Mouse (Mus musculus) NIH3T3 (cell line): ENCODE measurements around the gene Slc25a11.

ENCODE experiments used
- DNase-seq: peaks from one replicate; pipeline ENCODE4 v3.0.0-alpha.2; 2012; ENCODE audit warnings: low read depth

Gene Slc25a11

DNA sequence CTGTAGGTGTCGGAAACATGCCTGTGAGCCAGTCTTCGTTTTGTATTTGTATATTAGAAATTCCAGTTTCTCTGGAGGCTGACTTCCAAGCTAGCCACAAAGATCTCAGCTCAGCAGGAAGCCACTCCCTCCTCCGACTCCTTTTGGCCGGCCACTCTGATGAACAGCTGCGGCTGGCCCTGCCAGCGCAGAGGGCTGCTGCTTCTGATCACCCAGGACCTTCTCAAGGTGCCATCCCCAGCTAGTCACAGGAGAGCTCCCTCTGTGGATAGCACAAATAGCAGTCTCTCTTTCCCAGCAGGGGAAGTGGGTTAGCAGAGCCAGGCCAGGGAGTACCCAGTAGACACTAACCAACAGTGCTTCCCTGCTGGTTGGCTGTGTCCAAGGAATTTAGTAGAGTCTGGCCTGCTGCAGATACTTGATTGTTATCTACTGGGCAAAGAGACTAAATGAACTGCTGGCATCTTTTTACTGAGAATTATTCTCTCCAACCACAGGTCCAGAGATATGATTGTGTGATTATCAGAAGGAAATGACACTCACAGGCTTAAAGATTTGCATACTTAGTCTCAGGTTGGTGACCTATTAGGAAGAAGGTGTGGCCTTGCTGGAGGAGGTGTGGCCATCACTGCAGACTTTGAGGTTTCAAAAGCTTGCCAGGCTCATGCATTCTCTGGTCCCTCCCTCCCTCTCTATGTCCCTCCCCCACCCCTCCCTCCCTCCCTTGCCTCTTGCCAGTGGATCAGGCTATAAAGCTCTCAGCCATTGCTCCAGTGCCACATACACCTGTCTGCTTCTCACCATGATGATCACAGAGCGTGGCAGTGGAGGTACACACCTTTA, 25.1 kb downstream of the Slc25a11 start:
- DNase-seq: peak; percentile 26

DNA sequence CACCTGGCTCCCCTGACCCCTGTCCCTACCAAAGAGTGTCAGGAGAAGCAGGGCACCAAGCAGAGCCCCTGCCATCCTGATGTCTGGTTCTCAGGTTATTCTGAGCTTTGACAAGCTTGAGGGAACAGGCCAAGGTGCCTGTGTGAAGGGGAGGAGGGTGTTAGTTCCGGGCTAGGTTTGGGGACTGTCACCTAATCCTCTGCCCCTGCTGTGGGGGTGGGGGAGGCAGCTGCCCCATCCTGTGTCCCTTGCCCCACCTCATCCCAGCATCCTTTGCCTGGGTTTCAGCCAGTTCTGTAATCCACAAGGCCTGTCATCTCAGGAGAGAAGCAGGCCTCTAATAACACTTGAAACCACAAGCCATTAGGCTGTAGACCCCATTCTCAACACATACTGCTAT, 28.2 kb downstream of the Slc25a11 start, which contains the start of gene Chrne:
Gene Chrne (minus strand): TSS at position 116 of the 400 bp plus-strand sequence.
- DNase-seq: no peak

DNA sequence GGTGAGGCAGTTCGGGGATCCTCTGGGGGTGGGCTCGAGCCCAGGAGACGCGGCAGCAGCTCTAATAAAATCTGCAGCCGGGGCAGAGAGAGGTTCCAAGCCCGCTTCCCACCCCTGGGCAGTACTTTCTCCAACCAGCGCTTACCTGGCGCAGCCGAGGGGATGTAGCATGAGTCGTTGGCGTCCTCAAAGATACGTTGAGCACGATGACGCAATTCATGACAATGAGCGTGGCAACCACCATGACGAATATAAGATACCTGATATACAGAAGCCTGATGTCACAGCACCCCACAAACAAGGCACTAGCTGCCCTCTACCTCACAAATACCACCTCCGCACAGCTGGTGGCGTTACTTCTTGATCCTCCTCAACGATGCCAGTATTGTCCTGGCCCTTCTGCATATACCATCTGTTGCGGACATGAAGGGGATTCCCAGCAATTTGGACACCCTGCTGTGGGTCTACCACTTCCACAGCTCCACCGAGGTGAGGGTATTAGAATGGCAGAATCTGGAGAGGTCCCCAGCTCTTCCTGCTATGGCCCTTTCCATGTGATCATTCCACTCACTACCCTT, 31.7 kb downstream of the Slc25a11 start, which contains the start of gene 4930544D05Rik:
Gene 4930544D05Rik (plus strand): TSS at position 333 of the 578 bp plus-strand sequence.
- DNase-seq: no peak

DNA sequence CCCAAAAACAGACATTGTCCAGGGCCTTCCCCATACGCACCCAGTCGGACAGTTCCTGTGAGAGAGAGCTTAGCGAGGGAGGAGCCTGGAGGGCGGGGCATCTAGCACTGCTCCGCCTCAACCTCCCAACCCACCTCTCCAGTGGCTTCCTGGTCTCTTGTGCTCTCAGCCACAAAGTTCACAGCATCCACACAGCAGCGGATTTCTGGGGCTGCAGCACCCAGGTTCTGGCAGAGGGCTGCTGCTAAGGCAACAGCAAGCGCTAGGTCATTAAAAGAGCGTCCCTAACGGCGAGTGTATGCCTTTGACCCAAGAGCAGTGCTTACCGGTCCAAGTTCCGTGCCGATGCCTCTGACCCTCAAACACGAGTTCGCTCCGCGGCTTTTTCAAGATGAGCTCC, 32.2 kb downstream of the Slc25a11 start:
- DNase-seq: no peak

DNA sequence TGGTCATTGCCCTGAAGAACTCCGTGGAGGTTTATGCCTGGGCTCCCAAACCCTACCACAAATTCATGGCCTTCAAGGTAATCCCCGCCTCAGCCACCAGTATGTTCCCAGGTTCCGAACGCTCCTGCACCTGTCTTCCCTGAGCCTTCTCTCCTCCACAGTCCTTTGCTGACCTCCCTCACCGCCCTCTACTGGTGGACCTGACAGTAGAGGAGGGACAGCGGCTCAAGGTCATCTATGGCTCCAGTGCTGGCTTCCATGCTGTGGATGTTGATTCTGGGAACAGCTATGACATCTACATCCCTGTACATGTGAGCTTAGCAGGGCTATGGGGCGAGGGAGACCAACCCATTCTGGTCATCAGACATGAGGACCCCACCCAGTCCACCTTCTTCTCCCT, 34.8 kb downstream of the Slc25a11 start:
- no peak for DNase-seq

DNA sequence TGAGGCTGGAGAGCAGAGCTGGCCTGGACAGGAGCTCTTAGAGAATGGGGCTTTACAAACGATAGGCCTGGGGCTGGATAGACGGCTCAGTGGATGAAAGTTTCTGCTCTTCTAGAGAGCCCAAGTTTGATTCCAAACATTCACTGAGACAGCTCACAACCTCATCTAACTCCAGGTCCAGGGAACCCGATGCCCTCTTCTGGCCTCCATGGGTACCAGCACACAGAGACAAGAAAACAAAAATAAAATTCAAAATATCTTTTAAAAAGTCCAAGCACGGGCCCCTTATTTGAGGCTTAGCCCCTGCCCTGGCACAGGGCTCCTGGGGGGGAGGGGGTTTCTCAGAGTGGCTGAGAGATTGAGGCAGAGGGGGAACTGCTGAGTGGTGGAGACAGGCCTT, 36.5 kb downstream of the Slc25a11 start:
- DNase-seq: peak; percentile 41

DNA sequence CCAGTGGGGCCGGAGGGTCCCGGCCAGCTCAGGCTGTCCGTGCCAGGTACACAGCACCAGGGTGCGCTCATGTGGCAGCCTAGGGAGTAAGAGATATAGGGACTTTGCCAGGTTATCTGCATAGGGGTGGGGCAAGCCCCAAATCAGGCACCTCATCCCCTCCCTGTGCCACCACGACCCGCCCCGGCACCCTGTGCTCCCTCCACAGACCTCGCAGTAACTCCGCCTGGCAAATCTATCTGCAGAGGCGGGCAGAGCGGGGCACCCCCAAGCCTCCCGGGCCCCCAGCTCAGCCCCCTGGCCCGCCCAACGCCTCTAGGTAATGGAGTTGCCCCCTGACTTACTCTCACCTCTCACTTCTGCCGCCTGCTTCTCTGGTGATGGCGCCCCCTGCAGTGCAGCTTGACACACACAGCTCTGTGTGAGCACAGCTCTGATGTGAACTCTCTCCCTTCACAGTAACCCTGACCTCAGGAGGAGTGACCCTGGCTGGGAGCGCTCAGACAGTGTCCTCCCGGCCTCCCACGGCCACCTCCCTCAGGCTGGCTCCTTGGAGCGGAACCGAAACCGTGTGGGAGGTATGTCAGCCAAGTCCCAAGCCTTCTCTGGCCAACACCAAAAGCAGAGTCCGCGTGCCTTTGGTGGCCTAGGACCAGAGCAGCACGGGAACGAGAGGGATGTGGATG, 38.8 kb downstream of the Slc25a11 start:
- no peak for DNase-seq

DNA sequence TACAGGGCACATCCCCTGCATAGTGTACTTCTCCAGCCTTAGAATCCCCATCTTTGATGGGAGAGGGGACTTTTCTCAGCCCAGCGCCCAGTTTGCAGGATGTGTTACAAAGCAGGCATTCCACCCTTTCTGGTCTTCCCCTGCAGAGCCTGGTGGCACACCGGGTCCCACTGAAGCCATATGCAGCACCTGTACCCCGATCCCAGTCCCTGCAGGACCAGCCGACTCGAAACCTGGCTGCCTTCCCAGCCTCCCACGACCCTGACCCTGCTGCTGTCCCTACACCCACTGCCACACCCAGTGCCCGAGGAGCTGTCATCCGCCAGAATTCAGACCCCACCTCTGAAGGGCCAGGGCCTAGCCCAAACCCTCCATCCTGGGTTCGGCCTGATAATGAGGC, 39.7 kb downstream of the Slc25a11 start:
- DNase-seq: no peak

DNA sequence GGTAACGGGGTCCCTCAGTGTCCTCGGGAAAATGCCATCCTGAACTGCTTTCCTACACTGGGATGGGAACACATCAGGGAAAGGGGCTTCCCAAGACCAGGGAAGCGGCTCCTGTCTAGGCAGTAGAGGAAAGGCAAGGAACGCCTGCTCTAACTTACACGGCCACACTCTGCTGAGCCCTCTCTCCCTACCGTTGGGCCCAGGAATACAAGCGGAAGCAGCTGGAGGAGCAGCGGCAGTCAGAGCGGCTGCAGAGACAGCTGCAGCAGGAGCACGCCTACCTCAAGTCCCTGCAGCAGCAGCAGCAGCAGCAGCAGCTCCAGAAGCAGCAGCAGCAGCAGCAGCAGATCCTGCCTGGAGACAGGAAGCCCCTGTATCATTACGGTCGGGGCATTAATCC, 40.6 kb downstream of the Slc25a11 start:
- no peak for DNase-seq

DNA sequence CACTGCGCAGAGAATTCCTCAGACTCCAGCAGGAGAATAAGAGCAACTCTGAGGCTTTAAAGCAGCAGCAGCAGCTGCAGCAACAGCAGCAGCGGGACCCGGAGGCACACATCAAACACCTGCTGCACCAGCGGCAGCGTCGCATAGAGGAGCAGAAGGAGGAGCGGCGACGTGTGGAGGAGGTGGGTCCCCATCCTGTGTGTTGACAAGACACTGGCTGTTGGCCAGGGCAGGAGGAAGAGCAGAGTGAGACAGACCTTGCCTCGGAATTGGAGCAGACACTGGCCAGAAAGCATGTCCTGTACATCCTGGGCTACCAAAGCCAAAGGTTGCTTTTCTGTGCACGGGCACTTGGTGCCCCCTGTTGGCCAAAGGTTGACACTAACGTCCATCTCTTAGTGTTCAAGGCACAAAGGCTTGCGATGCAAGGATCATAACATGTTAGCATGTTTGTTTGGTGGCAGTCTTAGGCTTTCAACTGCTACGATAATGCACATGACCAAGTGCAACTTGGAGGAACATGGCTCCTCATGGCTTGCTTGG, 42.2 kb downstream of the Slc25a11 start:
- peak; percentile 89 for DNase-seq

DNA sequence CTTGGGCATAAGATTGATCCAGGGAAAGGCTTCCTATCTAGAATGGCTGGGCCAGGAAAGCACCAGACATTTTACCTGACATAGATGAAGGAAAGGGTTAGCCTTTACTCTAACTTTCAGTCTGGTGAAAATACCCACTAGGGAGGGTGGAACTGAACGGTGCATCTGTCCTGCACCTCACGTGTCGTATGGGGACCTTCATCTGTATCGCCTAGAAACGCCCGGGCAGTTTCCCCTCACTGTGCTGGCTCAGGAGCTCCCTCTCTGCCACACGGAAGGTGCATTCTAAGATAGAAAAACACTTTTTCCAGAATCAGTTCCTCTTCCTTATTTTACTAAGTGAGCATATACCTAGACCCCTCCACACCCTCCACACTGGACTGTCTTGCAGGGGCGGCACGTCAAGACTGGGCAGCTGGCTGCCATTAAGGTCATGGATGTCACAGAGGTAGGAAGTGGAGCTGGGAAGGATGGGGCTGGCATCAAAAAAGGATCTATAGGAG, 48.8 kb downstream of the Slc25a11 start:
- DNase-seq: no peak

DNA sequence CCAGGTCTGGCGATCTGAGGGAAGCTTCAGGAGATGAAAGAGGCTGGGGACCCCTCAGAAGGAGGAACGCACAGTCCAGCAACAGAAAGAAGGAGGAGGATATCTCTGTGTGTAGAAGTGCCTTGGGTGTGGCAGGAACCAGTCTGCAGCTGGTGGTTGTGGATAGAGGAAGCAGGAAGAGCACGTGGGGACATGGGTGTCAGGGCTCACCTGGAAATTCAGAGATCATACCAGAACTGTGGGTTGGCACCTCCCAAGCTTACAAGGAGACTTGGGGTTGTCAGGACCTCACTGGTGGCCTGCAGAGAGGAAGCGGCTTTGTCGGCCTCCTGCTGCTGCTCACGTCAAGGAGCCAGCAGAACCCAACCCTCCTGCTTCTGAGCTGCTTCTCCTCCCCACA, 50.0 kb downstream of the Slc25a11 start:
- no peak for DNase-seq

DNA sequence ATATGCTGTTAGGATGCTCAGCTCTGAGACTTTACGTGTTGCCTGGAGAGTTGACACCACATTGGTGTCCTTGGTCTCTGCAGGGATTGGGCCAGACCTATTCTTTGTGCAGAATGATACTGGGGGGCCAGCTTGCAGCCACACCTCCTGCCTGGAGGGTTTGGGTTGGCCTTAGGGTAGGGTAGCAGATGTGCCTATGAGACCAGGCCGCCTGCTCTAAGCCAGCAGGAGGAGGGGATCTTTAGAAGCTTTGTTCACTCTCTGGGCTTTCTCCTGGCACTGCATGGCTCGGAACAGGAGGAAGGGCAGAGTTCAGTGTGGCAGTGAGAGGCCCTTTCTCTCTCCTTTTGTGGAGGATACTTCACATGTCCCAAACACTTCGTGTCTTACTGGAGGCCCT, 51.2 kb downstream of the Slc25a11 start:
- DNase-seq: no peak

DNA sequence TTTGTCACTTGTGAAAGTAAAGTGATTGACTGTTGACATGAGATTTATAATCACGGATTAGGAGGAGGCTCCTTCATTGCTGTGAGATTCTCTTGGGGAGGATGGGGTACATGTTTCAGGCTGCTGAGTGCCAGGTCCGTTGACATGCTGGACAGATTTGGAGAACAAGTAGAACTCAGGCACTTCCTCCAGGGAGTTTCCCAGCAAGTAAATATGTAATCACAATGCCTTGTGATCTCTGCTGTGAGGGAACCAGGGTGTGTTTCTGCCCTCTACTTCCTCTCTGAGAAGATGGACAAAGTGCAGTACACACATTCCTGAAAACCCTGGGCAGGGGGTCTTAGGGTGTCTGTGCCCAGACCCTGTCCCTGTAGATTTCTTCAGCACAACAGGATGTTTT, 51.6 kb downstream of the Slc25a11 start:
- DNase-seq: no peak

DNA sequence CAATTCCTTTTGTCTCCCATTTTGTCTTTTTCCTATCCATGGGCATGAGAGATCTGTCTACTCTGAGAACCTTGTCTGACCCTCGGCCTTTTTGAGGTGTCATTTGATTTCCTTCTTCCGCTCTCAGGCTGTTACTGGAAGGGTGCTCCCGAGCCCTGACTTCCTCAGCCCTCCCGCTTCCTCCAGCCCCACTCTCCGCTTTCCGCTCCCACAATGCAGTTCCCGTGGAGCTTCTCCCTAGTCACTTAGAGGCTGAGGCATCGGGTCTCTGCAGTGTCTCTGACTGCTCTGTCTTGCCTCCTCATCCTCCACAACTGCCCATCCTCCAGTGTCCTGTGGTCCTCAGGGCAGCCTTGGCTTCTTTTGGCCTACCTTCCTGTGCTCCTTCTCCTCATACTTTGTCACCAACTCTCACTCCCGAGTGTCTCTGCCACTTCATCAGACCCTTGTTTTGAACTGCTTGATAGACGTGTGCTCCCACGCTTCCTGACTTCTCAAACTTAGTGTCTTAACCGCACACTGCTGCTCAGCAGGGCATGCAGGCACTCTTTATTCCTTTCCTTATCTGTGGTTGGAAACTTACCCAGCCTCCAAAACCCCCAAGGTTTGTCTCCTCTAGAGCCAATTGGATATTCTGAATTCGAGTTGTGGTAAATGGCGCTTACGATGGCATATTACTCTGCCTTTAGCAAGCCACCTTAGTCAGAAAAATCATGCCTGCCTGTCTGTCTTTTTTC, 52.9 kb downstream of the Slc25a11 start:
- DNase-seq: no peak
